Mouse (Mus musculus): Measurements from ENCODE around the gene Hist2h2bb.
"Not testable (repeated sequence)": the region's sequence is repeated elsewhere in the genome, so short reads cannot be mapped to it uniquely, and the experiment has no call there.

Hist2h2bb gene

DNA sequence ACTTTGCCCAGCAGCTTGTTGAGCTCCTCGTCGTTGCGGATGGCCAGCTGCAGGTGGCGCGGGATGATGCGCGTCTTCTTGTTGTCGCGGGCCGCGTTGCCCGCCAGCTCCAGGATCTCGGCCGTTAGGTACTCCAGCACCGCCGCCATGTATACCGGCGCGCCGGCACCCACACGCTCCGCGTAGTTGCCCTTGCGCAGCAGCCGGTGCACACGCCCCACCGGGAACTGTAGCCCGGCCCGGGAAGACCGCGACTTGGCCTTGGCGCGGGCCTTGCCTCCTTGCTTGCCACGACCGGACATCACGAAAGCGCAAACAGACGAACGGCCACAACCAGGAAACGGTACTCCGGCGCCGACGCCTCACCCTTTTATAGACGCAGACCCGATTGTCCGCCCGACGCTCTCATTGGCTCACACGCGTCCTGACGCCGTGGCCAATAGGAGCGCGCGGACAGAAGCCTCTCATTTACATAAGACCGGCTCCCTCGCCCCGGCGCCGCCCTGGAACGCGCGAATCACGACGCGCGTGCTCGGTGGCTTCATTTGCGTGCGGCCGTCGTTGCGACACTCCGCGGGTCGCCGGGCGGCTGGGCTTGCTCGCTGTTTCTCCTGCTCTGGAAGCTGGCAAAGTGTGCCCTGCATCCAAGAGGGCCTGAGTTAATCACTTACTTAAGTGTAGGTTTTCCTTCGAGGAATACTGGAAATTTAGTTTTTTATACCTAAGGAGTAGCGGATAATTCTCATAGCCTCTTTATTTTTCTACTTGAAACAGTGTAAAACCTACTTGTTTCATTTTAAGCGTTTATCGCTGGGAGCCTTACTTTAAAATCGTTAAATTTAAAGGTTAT lies 29.4 kb upstream of the Hist2h2bb start, which contains the start of gene Hist2h2aa2:
Hist2h2aa2 (minus strand) TSS at position 328 of the 850 bp plus-strand sequence.
- DNase-seq (ENCODE audit: low read depth, low spot score) = peak; percentile 58

DNA sequence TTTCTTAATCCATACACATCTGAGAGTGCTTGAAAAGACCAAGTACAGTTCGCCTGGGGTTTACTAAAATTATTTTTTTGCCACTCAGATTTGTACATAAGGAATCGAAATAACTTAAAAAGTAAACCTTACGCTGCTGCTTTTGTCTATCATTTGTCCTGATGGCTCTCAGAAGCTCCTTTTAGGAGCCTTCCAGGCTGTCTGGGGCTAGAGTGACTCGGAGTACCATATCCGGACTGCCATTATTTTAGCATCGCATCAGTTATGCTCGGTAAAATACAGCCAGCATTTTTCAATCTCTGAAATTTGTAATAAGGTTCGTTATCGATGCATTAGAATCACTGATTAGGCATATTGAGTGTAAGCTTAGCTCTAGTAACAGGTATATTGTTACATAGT lies 28.8 kb upstream of the Hist2h2bb start:
- no peak for DNase-seq (ENCODE audit: low read depth, low spot score)

DNA sequence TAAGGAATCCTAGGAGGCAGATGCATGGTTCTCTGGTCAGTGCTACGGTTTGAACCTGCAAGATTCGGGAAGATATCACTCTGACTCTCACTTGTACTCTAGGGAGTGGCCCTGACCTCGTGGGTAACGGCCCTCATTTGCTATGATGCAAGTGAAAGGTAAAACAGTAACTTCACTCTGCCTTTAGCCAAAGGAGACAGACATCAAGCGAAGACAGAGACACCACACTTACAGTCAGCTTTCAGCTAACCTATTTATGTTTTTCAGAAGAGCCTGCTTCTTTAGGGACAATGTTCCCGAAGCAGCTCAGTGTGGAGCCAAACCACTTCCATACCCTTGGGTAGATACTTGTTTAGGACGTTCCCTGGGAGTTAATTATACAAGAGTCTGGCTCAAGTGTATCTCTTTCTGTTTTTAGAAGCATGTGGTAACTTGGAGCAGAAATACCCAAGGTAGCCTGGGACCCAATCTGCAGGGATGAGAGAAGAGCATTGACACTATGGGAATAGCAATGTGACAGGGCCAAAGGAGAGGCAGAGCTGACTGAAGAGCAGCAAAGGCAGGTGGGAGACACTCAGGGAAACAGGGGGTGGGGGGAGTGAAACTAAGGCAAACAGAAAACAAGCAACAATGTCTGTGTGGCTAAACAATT lies 25.5 kb upstream of the Hist2h2bb start:
- DNase-seq (ENCODE audit: low read depth, low spot score) = peak; percentile 32

DNA sequence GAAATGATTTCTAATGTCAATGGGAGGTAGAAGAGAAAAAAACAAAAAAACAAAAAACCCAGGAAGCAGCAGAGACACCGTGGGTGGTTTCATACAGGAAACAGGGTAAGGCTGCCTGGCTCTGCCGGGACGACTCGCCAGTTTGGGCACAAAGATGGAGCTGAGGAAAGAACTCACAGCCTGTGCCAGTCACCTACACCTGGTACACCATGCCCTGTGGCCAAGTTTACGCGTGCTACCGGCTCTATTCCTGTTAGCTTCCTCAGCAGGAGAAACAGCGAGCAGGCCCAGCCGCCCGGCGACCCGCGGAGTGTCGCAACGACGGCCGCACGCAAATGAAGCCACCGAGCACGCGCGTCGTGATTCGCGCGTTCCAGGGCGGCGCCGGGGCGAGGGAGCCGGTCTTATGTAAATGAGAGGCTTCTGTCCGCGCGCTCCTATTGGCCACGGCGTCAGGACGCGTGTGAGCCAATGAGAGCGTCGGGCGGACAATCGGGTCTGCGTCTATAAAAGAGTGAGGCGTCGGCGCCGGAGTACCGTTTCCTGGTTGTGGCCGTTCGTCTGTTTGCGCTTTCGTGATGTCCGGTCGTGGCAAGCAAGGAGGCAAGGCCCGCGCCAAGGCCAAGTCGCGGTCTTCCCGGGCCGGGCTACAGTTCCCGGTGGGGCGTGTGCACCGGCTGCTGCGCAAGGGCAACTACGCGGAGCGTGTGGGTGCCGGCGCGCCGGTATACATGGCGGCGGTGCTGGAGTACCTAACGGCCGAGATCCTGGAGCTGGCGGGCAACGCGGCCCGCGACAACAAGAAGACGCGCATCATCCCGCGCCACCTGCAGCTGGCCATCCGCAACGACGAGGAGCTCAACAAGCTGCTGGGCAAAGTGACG lies 24.3 kb upstream of the Hist2h2bb start, which contains the start of gene Hist2h2aa1:
Hist2h2aa1 (plus strand) TSS at position 495 of the 884 bp plus-strand sequence.
- DNase-seq (ENCODE audit: low read depth, low spot score) = peak; percentile 77

DNA sequence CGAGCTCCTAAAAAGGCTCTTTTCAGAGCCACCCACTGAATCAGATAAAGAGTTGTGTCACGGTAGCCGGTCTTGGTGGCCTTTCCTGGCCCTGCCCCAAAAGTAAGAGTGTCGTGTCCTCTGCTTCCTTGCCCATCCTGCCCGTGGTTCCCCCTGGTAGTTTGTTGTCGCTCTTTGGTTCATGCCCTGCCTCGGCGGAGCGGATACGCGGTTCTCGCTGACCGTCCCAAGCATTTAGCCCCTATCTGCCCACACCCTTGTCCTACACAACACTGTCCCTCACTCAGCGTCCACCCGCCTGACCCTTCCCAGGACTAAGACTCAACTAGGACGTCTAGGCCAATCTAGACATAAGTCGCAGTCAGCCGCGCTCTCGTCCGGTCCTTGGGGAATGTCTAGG lies 23.5 kb upstream of the Hist2h2bb start:
- DNase-seq (ENCODE audit: low read depth, low spot score) = not testable (repeated sequence)

DNA sequence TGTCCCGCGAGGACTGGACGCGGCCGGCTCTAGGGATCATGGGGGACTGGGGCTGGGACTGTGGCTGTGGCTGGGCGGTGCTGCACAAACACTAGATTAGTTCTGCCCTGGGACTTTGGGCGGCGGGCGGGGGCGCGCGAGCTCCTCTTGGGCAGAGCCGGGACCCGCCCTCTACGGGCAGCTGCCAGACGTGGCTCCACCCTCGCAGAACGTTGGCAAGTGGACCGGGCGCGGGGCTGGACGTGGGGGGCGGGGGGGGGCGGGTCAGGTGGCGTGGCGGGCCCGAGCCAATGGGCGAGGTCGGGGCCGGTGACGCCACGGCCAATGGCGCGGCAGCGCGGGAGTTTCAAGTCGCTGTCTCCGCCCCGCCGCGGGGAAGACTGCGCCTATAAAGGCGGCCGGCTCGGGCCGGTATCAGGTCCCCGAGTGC lies 23.1 kb upstream of the Hist2h2bb start, which contains the start of gene Hist2h3c1:
Hist2h3c1 (plus strand) TSS at position 259 of the 430 bp plus-strand sequence.
- DNase-seq (ENCODE audit: low read depth, low spot score) = not testable (repeated sequence)

DNA sequence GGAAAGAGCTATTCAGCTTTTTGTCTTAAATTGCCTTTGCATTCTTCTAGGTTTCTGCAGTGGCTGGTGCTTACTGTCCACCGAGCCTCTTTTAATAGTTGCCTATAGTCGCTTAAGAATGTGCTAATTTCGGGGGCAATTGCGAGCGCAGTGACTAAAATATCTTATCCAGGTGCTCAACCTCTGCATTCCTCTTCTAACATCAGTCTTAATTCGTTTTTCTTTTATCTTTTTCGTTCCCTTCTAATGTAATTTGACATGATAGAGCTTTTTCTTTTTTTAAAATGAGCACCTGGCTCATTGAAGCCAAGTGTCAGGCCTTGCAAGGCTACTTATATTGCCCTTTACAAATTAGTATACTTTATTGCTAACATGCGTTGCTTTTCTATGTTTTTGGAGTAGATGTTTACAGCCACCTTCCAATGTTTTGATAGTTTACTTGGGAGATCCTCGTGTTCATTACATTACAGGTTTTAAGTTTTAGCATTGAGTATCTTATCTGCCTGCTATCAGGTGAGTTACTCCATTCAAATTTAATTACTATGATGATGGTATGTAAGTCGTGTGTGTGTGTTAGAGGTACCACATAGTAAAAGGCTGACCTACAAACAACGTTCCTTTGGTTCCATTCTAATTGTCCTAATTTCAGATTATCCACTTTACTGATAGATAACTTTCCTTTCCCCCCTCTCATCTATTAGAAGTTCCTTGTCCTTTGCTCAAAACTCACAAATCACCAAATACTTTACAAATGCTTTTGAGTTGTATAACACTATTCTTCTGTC lies 22.0 kb upstream of the Hist2h2bb start:
- peak; percentile 41 for DNase-seq (ENCODE audit: low read depth, low spot score)

DNA sequence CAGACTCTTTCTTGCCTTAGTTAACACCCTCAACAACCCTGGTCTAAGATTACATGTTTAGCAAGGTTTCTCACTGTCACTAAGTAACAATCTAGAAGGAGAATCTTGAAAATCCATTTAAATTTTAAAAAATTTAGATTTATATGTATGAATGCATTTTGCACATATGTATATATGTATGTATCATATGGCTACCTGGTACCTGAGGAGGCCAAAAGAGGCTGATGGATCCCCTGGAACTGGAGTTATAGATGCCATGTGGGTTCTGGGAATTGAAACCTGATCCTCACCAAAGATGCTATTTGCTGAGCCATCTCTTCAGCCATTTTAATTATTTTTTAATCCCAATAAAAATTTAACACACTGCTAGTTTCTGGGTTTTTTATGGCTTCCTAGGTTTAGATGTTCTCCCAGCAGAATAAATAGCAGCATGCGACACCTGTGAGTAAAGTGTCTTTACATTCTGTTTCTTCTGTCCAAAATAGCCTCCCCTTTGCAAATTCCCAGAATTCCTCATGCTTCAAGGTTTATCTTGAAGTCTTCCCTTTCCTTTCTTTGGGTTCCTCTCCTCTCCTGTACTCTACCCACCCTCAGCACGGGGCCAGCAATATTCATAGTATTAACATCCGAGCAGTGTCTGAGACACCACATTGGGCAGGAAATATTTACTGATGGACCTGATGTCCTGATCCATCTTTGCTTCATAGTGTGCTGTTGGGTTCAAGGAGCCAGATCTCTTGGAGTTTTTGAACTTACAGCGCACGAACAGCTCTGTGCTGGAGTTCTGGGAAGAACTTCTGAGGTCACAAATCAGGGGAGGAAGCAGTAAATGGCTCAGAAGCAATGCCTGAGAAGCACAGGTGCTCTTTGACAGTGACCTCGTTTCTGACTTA lies 21.2 kb upstream of the Hist2h2bb start:
- DNase-seq (ENCODE audit: low read depth, low spot score) = peak; percentile 40

DNA sequence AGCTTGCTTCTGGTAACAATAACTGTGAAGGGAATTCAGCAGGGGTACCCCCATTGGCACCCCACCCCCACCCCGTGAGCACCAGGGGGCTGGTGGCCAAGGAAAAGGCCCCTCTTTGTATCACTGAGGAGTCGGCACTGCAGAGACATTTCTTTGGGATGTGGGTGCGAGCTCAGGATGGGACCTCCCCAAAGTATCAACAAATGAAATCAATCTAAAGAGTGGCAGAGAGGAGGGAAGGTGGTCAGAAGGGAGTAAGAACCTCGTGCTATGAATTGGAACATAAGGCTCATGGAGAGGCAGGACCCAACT lies 20.6 kb upstream of the Hist2h2bb start:
- DNase-seq (ENCODE audit: low read depth, low spot score) = no peak

DNA sequence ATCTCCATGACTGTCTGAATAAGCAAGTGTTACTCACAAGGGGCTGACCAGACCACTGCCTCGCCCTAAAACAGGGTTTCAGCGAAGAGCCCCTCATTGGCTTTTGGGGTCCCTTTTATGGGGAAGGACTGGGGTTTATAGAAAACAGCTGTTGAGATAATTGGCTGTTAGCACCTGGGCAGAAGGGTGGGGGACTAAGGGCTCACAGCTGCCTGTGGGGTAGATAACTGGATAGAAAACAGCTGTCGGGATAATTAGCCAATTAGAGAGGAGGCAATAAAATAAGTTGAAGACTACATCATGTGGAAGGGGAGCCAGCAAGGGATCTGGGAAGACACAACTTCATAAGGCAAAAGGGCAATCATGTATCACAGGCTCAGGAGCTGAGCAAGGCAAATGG lies 18.7 kb upstream of the Hist2h2bb start:
- DNase-seq (ENCODE audit: low read depth, low spot score) = no peak

DNA sequence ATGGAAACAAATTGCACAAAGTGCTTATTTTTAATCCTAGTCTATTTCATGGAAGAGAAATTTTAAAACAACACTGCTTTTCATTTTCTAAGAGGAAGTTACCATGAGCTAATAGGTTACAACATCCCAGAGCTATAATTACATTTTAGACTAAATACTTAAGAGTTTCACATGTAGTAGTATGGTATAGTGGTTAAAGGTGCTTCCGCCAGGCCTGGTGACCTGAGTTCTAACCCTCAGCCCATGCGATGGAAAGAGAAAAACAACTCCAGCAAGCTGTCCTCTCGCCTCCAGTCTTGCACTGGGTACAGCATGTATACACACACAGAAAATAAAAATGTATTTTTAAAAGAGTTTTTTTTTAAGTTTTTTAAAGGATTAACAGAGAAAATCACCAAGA lies 17.8 kb upstream of the Hist2h2bb start:
- DNase-seq (ENCODE audit: low read depth, low spot score) = no peak

DNA sequence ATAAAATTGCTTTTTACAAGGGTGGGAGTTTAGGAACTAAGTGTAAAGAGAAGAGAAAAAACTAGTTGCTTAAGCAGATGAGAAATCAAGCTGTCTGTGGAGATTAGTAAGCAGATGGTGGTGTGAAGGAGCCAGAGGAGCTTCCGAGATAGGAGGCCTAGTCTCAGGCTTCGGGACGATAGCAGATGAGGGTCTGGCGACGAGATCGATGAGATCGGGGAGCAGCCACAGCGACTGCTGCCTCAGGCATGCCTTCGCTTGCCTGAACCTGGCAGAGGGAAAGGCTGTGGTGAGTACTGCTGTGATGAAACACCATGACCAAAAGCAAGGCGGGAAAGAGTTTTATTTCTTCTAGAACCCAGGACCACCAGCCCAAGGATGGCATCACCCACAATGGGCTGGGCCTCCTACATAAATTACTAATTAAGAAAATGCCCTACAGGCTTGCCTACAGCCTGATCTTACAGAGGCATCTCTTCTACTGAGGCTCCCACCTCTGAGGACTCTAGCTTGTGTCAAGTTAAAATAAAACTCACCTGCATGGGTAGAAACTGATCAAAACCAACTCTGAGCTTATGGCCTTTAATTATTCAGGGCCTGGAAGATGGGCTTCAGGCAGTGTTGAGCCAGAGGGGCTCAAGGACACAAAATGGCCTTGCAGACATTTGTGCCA lies 14.7 kb upstream of the Hist2h2bb start:
- DNase-seq (ENCODE audit: low read depth, low spot score) = no peak

DNA sequence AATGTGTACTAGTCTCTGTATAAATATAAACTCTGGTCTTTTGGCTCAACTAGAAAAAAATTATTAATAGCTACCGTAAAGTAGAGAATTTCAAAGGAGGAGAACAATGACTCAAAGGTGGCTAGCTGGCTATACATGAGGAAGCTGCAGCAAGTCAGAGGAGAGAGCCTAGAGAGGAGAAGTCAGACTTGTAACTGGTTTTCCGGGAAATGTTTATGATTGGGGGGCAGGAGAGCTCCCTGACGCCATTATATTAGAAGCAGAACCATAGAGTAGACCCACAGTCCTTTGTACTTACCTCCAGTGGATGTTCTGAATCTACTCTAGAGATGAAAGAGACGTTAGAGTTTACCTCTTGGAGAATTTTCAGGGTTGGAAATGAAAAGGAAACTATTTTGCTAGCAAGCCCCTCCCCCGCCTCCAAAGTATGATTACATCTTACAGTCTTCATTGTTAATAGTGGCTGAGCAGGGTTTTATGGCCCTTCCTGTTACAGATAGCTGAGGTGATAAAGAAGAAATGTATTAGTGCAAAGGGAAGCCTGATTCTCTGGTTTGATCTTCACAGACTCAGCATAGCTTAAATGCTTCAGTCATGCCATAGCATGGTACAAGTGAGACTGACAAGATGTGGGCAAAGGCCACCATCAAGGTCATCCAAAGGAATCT lies 13.5 kb upstream of the Hist2h2bb start:
- DNase-seq (ENCODE audit: low read depth, low spot score) = no peak

DNA sequence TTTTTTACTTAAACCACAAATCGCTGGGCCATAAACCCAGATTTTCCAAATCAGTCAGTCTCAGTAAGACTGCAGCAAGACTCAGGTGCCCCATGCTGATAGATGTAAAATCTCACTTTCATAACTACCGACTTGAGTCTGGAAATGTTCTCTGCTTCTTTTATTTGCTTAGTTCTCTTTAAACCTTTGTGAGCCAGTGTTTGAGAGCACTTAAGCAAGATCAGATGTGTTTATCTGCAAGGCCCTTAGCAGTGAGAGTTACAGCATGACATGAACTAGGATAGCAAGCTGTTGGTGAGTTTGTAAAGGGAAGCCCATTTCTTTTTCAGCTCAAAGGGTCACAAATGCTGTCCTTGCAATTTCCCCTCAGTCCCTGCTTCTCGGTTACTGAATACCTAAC lies 12.4 kb upstream of the Hist2h2bb start:
- no peak for DNase-seq (ENCODE audit: low read depth, low spot score)

DNA sequence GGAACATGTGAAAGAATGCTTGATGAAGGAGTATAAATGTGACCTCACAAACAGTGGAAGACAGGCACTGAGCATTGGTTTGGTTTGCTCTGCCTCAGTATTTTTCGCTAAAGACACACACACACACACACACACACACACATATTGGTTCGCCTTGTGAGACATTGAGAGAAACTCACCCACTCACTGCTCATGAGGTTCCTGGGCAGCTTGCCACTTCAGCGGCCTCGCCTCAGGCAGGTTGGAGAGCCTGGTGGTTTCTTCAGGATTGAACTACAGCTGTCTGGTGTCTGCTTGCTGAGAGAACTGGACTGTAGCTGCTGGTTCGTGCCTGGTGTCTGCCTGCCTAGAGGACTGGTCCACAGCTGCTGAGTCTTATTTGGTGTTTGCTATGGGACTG lies 9.3 kb upstream of the Hist2h2bb start:
- peak; percentile 52 for DNase-seq (ENCODE audit: low read depth, low spot score)

DNA sequence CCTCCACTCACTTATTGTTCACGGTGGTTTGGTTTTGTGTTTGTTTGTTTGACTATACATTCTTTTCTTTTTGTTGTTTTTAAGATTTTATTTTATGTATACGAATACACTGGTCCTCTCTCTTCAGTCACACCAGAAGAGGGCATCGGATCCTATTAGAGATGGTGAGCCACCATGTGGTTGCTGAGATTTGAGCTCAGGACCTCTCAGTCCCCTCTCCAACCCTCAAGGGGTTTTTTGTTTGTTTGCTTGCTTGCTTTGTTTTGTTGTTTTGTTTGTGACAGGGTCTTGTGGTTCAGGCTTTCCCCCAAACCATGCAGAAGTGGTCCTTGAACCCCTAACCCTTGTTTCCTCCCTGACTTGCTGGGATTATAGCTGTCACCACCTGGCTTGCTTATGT lies 7.9 kb upstream of the Hist2h2bb start:
- peak; percentile 58 for DNase-seq (ENCODE audit: low read depth, low spot score)

DNA sequence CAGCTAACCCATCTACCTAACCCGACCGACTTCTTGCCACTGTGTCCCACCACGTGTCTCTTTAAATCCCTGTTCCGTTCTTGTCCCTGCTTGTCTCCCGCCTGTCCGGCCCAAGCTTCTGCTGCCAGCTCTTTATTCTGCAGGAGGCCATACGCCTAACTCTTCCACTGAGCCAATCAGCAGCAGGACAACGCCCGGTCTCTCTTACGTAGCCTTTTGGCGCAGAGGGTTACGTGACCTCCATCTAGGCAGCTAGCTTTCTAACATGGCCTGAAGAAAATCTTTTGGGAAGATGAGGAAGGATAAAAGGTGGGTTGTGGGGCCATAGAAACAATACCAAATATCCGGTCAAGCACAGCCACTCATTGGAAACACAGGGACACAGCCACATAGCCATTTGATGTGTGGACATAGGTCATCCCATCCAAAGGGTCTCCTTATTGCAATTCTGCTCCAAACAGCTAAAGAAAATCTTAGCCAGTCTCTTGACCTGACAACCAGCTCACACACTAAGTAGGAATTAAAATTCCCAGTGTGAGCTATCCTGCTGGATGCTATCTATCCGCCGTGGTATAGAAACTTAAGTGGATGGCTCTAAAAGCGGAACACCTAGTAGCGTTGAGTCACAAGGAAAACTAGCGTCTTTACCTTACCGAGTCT lies 7.2 kb upstream of the Hist2h2bb start:
- peak; percentile 97 for DNase-seq (ENCODE audit: low read depth, low spot score)

DNA sequence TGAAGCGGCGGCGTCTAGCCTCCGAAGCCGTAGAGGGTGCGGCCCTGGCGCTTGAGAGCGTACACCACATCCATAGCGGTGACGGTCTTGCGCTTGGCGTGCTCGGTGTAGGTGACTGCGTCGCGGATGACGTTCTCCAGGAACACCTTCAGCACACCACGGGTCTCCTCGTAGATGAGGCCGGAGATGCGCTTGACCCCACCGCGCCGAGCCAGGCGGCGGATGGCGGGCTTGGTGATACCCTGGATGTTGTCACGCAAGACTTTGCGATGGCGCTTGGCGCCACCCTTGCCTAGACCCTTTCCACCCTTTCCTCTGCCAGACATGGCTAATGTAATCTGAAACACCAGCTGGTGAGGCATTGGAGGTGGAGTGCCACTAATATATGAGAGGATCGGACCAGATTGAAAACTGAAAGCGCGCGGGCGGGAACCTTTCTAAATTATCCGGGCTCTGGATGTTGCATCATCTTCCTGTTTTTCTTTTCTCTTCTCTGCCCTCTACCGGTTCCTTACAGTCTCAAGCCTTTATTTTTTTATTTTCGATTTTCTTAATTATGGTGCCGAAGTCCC lies 6.5 kb upstream of the Hist2h2bb start, which contains the start of gene Hist2h4:
Hist2h4 (minus strand) TSS at position 333 of the 572 bp plus-strand sequence.
- DNase-seq (ENCODE audit: low read depth, low spot score) = peak; percentile 99

All from 3T3-L1 (cell line).